Mouse (Mus musculus) ES-Bruce4 (cell line): ENCODE data around the gene Tgfbr3l.

Experiments used
- CTCF ChIP-seq: IDR thresholded peaks from one replicate; pipeline ENCODE4 v1.8.1; 2011; ENCODE audit warnings: low read depth, low read length
- POLR2A ChIP-seq: IDR thresholded peaks from one replicate; pipeline ENCODE4 v1.8.1; 2011; ENCODE audit warnings: low read length; ENCODE audit not compliant: insufficient read depth

DNA sequence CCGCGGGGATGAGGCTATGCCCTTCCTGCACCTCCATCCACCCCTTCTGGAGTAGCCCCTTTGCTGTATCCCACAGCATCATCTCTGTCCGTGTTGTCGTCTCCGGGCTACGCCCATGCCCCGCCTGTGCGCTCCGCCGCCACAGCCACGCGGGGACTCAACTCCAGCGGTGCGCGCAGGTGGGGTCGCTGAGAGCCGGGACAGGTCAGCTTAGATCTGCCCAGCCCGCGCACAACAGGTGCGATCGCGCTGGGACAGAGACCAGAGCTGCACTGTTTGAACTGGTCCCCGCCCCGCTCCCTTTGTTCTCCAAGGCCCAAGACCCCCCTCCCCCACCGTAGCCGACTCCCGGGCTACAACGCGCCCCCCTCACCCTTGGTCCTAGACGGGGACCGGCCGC is 10.7 kb downstream of the Tgfbr3l start:
- no peak for TF ChIP-seq POLR2A
- no peak for TF ChIP-seq CTCF
